Mouse (Mus musculus): ENCODE results near the gene Fbxw26.
"Not testable (repeated sequence)": the region's sequence is repeated elsewhere in the genome, so short reads cannot be mapped to it uniquely, and the experiment has no call there.

Gene Fbxw26

GRCm38 (mm10) chr9:109745989-109746388 is at the start of gene Fbxw26:
Gene Fbxw26 (minus strand): TSS chr9:109746089.
- in situ Hi-C loops (cut with MboI, MseI) = not testable (repeated sequence)

GRCm38 (mm10) chr9:109795221-109795620 is 49.3 kb upstream of the Fbxw26 start:
- in situ Hi-C loops (cut with MboI, MseI) = no loop called here

- in situ Hi-C loops (cut with MboI, MseI) = not testable (repeated sequence)
These were observed 44.7 kb upstream of the Fbxw26 start, which contains the start of gene Fbxw27 for GRCm38 (mm10) chr9:109790570-109790969. Gene Fbxw27 (minus strand): TSS chr9:109790670.

- in situ Hi-C loops (cut with MboI, MseI) = not testable (repeated sequence)
These were observed 21.0 kb upstream of the Fbxw26 start for GRCm38 (mm10) chr9:109766841-109767240.

GRCm38 (mm10) chr9:109702600-109702999 is 43.3 kb downstream of the Fbxw26 start, which contains the start of gene Fbxw18:
Gene Fbxw18 (minus strand): TSS chr9:109702700.
- in situ Hi-C loops (cut with MboI, MseI) = not testable (repeated sequence)

GRCm38 (mm10) chr9:109685299-109685698 is 60.6 kb downstream of the Fbxw26 start:
- in situ Hi-C loops (cut with MboI, MseI) = no loop called here

All from T-helper 17 cell (primary cell).